Mouse (Mus musculus) kidney, adult 18-20 months (tissue): ENCODE results near the gene Atg10.

ENCODE experiments used
- DNase-seq: peaks from one replicate; pipeline ENCODE4 v3.0.0; 2021

Atg10 gene

GRCm38 (mm10) chr13:91107308-91107946, 116.3 kb downstream of the Atg10 start:
- DNase-seq, result no peak

DNA sequence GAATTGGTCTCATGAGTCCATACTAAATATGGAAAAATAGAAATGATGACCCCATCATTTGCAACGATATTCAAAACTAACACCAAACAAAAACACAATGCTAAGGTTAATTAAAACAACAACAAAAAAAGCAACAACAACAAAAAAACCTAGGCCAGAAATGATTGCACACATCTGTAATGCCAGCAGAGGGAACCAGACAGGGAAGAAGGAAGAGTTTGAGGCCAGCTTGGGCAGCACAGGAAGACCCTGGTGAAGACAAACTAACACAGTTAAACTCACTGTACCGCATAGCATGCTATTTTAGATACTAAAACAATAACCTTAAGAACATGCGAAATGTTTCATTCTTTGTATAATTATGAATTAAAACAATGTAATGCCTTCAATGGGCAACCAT, 121.5 kb downstream of the Atg10 start:
- DNase-seq, result no peak

GRCm38 (mm10) chr13:91100417-91100816, 123.4 kb downstream of the Atg10 start:
- no peak for DNase-seq

DNA sequence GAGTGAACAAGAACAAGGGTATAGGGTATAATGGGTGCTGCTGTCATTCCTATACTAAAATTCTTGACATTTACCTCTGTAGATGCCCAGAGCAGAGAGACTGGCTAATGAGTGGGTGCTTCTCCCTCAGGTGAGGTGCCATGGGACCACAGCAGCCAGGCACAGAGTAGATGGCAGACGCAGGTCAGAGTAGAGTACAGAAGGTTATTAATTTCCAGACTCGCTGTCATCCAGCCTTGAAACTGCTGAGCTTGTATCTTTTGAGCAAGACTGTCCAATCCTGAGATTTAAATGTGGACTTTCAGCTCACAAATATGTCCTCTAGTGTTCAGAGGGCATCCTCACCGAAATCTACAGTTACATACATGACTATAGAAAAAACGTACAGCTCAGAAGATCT, 128.9 kb downstream of the Atg10 start:
- no peak for DNase-seq

GRCm38 (mm10) chr13:91094196-91094595, 129.6 kb downstream of the Atg10 start:
- DNase-seq, result peak; percentile 23

GRCm38 (mm10) chr13:91093610-91094009, 130.2 kb downstream of the Atg10 start:
- no peak for DNase-seq

DNA sequence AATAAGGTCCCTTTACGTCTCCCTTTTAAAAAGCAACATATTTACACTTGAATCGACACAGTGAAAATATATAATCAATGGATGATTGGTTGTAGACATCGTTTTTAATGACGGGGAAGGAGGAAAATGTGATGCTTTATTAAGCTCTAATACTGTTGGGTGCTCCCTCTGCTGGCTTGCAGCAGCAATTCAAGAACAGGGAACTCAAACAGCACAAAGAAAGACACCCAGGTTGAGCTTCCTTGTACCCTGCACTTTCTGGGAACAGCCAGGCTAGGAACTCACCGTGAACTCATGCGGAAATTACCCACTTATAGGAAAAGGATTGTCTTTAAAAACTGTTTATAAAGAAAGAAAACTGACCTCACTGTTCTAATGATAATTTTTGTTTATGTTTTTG, 130.6 kb downstream of the Atg10 start:
- peak; percentile 42 for DNase-seq

DNA sequence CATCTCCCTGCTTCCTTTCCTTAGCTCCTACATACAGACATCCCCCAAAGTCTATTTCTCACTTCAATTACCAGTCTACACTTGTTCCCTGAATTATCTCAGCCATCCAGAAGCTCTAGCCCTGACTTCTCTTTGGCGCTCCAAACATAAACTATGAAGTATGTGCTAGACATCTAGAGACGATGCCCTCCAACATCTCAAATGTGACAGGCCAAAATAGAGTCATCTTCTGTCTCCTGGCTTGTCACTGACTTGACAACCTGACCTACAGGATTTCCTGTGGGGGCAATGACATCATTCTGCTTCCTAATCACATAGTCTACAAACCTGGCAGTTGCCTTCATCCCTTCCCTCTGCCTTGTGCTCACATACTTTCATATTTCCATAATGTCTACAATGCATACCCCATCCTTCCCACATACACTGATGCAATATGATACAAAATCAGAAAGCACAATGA, 132.0 kb downstream of the Atg10 start:
- DNase-seq, result no peak

GRCm38 (mm10) chr13:91090861-91091730, 132.7 kb downstream of the Atg10 start:
- DNase-seq, result peak; percentile 37

DNA sequence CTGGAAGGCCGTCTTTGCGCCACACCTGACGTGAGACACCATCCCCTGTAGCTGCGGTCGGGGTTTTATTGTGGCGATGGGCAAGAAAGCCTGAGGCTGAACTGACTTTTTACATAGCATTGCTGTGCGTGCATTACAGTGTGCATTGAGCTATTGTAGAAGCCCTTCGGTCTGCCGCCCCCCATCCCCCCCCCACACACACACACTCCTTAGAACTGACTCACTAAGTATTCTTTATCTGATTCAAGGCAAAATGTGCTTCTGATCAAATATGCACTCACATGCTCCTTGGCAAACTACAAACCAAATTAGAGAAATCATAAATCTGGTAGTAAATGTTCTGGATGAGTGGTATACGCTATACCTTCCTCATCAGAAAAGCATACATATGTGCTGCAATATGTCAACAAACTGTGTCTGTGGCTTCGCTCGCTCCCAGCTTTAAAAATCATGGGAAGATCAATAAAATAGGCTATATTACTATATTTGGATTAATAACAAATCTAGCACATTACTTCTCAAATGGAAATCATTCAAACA, 137.3 kb downstream of the Atg10 start:
- no peak for DNase-seq

DNA sequence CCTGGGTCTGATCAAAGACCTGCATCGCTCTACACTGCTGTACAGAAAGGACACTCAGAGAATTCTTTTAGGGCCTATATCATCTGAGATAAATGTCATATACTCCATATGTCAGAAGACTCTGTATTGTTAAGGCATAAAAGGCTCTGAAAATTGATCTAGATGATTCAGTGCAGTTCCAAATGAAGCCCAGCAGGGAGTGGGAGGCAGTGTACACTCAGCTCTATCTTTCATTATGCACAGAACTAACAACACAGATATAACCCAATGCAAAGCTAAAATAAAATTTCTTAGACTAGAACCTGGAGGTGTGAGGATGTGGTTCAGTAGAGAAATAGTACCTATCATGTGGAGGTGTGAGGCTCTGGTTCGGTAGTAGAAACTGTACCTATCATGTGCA, 151.4 kb downstream of the Atg10 start:
- DNase-seq, result no peak

DNA sequence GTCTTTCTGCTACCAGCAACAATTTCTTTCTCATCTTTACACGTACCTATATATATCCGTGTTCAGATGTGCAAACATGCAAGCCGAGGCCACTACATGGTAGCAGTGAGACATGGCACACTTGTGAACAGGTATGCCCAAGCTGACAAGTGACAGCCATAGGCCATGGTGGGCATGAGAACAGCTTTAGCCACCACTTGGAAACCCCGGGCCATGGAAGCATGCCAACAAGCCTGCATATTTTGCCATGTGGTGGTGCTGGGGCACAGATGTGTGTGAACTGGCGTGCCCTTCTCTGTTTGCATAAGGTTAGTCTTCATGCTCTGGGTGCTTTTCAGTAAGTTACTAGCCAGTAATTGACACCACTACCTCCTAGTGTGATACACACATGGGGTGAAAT, 162.9 kb downstream of the Atg10 start:
- no peak for DNase-seq

DNA sequence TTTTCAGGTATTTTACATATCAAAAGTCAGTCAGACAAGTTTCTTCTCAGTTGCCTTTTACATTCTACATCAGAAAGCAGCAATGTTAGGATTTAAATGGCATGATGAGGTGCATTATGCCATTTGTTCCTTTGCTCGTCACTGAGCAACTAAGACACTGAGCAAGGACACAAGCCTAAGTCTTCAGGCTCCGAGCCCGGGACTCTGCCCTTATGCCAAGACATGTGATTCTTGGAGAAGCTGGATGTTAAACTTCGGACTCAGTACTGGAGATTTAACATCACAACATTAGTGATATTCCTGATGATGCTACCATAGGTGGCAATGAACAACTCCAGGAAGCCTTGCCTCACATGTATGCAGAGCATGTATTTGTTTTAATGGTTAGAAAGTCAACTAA, 175.6 kb downstream of the Atg10 start:
- peak; percentile 11 for DNase-seq

- DNase-seq, result no peak
Measured at GRCm38 (mm10) chr13:91046851-91047250, 176.9 kb downstream of the Atg10 start.

- DNase-seq, result no peak
Measured at GRCm38 (mm10) chr13:91041236-91041635, 182.5 kb downstream of the Atg10 start.

DNA sequence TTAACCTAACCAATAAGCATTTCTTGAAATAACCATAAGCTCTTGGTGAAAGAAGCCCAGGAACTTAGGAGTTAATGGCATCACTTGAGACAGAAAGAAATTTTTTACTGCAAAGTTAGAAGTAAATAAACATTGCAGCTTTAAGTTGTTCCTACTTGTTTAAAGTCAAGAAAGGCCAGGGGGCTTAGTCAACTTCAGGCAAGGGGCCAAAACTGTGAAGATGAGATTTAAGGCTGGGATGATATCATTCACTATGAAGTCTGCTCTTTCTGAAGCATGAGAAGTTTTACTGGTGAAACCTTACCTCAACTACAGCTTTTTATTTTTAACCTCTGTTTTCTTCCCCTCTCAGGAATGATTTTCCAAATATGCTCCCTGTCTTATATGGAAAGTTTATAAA, 183.3 kb downstream of the Atg10 start:
- no peak for DNase-seq

DNA sequence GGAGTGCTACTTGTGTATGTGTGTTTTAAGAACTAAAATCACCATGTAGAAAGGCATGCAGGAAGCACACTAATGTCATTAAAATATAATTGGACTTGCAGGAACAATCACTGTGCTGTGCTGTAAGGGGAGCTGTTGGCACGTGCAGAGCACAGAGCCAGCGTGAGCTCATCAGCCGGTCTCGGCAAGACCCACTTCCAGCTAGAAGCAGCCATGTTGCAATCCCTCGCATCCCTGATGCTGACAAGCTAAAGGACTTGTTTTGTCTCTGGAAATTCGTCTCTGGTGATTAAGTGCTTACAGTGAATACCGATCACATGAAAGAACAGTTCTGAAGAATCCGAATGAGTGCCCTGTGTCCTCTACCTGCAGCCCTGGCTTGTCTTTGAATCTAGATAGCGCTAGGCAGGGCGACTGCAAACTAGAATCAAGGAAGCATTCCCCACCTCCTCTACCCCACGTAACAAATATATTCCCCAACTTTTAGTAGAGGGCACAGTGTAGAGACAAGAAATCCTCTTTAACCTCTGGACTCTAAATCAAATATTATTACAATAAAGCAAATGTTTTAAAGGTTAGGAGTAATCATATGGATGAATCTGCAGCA, 184.5 kb downstream of the Atg10 start:
- peak; percentile 35 for DNase-seq

DNA sequence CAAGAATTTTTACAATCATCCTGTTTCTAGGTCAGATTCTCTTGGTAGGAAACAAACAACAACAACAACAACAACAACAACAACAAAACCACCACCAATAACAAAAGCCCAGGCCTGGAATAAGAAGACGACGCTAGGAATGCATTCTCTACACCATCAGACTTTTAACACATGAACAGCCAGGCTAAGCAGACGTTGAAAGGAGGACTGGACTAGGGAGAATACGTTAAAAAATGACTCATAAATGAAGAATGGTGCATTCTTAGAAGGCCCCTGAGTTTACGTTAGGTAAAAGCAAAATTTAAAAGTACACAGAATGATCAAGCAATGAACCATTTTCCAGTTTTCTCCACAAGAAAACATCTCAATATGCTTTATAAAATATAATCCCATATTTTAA, 185.1 kb downstream of the Atg10 start:
- no peak for DNase-seq

GRCm38 (mm10) chr13:91038034-91038433, 185.7 kb downstream of the Atg10 start:
- no peak for DNase-seq

GRCm38 (mm10) chr13:91037405-91037804, 186.4 kb downstream of the Atg10 start:
- no peak for DNase-seq

- no peak for DNase-seq
Measured at GRCm38 (mm10) chr13:91031836-91032235, 191.9 kb downstream of the Atg10 start.

GRCm38 (mm10) chr13:91023447-91023846, 200.3 kb downstream of the Atg10 start:
- DNase-seq, result no peak

DNA sequence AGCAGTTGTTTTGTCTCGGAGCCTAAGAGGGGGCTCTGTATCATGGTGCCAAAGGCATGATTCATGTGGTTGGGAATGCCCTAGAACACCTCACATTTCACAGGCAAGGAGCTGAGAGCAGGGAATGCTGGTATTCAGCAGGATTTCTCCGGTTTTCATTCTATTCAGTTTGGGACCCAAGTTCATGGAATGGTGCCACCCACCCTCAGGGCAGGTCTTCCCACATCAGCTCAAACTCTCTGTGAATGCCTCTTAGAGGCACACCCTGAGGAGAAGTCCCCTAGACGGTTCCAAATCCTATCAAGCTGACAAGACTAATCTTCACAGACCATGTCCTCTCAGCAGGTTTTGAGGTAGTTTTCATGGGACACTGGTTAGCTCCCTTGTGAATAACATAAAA, 211.9 kb downstream of the Atg10 start:
- no peak for DNase-seq
